Mouse (Mus musculus) skeletal muscle tissue, adult 2 months (tissue): ENCODE measurements around the gene Zfp426.

Source experiments
- DNase-seq: peaks from one replicate; pipeline ENCODE4 v3.0.0-alpha.2; 2012; ENCODE audit warnings: low read depth, low spot score

Zfp426 gene

DNA sequence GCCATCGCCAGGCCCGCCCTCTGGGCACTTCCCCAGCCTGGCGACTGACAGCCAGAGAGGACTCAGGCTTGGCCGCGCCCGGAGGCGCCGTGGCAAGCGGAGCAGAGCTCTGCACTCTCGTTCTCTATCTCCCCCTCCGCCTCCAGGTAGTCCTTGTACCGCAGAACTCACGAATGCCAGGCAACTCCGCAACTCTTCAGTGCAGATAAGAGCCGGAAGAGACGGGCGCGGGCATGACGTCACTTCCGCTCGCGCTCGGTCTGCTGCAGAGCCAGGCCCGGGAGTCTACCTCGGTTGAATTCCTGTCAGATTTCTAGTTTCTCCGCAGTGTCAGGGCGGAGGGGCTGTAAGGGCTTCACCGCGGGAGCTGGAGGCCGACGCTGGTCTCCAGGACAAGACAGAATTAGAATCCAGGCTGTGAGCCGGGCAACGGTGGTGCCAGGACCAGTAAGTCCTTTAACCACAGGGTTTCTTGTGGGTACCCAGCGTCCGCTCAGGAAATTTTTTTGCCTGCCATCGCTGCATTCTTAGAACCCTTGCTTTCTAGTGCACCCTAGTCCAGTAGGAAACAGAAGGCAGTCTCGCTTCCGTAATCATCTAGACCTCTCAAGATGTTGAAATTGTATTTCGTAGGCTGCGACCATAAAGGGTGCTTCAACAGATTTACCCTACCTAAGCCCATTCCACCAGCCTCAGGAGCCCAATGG is at the start of gene Zfp426:
Gene Zfp426 (minus strand): TSS at position 220 of the 707 bp plus-strand sequence.
- peak; percentile 75 for DNase-seq

DNA sequence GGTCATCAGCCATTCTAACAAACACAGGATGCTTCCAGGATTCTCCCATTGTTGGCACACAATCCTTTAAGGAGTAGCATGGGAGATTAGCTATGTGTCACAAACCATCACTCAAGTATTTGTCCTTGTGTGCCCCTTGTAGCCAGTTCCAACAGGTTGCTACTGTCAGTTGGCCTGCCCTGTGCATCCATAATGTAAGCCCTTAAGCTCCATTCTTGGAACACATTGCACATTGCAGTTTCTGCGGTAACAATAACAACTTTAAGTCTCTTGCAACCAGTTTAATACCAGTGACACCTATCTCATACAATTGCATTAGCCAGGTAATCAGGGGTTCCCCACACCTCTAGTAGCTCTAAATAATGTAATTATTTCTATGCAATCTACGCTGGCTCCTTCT is 44.1 kb upstream of the Zfp426 start:
- DNase-seq, result no peak

DNA sequence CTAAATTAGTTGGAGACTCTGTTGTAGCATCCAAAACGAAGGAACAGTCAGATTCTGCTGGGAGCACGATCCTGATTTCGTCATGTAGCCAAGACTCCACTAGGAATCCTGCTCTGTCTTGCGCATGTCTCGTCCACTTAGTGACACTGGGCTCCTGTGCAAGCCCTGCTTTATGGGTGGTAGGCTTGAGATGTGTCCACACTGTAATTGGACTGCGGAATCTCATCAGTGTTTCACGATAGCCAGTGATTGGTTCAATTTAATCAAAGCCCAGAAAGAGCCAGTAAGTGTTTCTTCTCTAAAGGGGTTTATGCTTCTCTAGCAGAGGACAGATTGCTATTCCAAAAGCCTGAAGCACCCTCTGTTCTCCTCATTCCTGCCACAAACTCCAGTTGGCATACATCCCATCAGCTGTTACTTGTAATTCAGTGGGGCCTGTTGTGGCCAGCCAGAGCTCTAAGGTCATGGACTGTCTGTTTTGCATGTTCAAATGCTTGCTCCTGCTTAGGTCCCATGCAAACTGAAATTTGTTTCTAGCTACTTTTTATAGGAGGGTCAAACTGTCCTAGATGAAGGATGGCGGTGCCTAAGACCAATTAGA is 41.9 kb upstream of the Zfp426 start:
- DNase-seq, result peak; percentile 19

DNA sequence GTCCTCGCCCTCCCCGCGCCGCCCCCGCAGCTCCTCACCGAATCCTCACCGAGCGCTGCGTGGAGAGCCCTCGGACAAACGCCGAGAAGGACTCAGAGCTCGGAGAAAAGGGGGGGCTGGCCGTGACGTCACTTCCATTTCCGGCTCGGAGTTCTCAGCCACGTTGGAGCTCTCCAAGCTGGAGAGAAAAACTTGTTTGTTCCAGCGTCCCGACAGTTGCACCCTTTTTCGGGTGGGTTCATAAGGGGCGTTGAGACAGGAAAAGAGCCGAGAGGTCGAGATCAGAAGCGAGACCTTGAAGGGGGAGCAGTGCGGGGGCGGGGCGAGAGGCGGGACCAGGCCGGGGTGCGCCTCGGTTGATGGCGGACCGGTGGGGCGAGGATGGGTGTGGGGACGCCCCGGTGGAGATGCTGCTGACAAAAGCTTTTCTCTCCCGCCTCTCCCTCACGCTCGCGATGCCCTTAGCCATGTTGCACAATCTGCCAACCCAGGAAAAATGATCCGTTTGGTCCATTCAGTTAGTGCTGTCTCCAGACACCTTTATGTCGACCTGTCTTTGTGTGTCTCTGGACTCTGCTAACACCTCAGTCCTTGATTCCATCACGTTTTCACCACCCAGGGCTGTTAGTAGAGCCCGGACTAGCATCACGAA is 28.9 kb upstream of the Zfp426 start, which contains the start of gene Zfp266:
Gene Zfp266 (minus strand): TSS at position 112 of the 652 bp plus-strand sequence.
- DNase-seq, result peak; percentile 66

DNA sequence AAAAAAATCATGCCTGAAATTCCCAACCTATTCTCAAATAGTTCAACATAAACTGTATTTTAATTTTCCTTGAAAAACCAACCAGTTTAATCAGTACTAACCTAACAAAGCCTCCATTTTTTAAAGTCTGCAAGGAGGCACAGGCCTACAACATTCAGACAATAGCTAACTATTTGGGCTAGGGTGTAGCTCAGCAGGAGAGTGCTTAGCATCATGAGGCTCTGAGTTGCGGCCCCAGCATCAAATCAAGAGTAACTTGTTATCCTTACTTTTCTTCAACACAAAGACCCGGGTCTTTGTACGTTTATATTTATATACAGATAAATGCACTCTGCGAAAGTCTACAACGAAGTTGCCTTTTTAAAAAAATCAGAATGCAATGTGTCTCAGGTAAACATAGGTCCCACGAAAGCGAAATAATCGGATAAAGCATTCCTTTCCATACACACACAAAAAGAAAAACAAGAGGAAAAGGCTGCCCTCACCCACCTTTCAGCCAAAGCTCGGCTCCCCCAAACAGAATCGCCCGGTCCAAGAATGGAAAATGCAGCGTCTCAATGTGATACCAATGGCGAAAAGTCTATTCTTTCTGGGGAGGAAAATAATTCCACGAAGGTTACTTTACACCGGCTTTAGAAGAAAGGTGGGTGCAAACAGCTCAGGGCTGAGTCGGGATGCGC is 28.1 kb upstream of the Zfp426 start:
- DNase-seq, result no peak

DNA sequence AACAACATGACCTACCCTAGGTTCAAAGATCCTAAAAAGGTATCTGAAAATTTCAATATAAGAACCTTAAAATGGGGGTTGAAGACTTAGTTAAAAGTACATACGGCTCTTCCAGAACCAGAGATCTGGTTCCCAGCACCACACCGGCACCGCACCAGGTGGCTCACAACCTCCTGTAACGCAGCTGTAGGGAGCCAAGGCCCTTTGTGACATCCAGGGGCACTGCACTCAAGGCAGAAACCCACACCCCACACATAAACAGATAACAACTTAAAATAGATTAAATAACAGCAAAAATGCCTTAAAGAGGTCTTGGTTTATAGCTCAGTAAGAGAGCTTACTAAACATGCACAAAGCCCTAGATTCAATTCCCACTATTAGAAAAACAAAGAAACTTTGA is 27.4 kb upstream of the Zfp426 start:
- DNase-seq, result no peak

DNA sequence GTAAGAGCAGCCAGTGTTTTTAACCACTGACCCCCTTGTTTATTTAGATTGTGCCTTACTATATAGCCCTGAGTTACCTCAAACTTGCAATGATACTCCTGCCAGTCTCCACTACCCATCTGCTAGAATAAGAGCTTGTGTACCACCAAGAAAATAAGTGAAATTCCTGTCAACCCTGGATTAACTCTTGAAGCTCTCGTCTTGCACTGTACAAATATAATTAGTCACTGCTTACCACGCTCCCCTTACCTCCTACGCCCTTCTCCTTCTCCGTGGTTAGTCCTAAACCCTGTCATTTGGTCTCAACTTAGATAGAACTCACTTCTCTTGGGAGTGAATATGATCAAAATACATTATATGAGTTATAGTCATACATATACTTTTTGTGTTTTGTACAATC is 26.2 kb upstream of the Zfp426 start:
- no peak for DNase-seq

DNA sequence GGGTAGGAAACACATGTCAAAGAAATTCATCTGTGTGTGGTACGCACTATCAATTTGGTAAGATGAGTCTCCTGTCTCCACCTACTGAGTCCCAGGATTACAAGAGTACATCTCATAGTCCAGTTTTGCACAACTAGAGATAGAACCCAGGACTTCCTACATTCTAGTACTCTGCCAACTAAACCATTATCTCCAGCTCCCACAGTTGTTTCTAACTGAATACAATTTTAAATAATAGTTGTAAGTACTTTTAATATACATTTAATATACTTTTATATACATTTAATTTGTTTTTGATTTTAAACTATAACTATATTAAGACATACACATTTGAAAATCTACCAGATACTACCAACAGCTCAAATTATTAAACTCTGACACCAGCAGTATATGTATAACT is 25.2 kb upstream of the Zfp426 start:
- no peak for DNase-seq

DNA sequence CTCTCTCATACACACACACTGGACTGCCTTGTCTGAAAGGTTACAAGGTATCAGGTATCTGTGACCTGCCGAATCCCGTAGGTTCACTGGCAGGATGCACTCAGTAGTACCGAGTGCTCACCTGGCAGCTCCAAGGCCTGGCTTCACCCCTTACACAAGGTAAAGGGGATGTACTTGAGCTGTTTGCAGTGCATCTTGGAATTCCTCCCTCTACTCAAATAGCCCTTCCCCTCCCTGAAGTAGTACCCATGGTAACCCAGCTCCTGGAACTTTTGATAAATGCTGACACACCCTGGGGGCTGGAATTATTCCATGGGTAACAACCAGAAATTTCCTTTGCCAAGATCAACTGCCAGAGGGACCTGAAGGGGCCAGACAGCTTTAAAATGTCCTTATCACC is 21.5 kb upstream of the Zfp426 start:
- DNase-seq, result no peak

DNA sequence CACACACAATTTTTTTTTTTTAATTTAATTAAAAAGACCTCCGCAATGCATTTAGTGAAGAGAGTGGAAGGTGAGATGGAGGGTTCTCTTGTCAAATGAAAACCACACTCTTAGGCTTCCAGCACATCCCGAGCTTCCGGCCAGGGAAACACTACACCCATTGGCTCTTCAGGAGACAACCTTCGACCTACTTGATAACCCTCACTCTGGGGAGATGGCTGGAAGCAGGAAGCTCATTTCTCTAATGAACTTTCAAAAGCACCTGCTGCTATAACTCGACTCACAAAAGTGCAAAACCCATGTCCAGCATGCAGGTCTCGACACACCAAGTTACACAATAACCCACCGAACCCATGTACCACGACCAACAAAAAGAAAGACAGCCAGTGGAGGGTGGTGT is 20.2 kb upstream of the Zfp426 start:
- no peak for DNase-seq

DNA sequence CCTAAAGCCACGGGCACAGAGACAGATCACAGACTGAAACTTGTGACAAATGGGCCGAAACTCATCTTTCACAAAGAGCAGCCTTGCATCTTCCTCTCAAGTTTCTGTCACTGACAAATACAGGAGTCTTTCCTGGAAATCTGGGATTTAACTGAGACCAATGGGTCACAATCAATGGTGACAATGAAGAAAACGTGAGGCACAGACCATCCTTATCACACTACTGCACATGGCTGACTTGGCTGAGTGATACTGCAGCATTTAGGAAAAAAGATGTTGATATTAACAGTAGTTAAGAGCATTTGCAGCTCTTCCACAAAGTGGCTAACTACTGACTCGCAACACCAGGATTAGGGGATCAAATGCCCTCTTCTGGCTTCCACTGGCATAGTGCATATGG is 19.1 kb upstream of the Zfp426 start:
- DNase-seq, result no peak

DNA sequence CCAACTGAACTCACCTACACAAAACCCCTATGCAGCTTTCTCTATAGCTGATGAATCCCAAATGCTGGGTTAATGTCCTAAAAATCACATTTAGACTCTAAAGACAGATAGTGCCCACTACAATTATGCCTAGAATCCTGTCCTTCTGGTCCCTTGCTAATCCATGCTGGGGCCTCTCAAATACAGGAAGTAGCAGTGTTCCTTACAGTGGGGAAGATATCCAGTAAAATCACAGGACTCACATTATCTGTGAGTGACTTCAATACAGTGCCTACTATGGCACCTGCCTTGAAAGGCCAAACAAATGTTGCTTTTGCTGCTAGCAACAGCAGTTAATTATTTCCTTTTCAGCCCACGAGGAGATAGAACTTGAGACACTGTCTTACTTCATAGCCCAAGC is 17.8 kb upstream of the Zfp426 start:
- no peak for DNase-seq

DNA sequence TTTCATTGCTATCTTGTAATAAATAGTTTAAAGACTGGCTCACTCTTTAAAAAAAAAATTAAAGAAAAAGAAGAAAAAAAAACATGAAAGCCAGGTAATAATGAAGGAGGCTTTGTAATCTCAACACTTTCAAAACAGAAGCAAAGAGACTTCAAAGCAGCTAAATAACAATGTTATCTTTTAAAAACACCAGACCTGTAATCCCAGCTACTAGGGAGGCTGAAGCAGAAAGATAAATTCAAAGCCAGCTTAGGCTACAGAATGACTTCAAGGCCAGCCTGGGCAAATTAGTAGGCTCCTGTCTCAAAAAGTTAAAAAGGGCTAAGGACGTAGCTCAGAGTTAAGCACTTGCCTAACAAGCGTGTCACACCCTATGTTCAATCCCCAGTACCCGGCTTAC is 17.1 kb upstream of the Zfp426 start:
- no peak for DNase-seq

DNA sequence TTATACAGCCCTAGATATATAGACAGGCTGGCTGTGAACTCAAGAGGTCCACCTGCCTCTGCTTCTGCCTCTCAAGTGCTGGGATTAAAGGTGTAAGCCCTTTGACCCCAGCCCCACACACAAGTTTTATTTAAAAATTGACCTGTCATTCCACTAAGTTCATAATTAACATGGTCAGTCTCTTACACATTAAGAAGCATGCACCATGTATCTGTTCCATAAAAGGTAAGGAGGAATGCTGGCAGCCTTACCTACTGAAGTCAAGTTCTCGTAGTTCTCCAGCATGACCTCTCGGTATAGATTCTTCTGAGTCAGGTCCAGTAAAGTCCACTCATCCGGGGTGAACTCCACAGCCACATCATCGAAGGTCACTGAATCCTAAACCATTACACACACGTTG is 12.3 kb upstream of the Zfp426 start:
- no peak for DNase-seq

DNA sequence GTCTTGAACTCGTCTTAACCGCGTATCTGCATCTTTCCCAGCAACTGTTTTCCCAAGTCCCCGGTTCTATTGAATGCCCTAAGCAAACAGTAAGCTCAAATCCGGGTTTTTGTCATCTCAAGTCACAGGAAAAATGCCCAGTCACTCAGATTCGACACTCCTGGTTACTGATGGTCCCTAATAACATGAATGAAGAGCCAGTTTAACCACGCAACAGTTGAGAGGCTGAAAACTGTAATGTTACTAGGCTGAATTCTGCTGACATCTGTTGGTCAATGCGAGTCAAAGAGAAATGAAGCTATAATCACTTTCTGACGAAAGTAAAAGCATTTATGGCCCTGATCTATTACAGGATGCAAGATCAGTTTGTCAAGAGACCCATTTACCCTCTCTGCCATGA is 735 bp upstream of the Zfp426 start:
- DNase-seq, result no peak

DNA sequence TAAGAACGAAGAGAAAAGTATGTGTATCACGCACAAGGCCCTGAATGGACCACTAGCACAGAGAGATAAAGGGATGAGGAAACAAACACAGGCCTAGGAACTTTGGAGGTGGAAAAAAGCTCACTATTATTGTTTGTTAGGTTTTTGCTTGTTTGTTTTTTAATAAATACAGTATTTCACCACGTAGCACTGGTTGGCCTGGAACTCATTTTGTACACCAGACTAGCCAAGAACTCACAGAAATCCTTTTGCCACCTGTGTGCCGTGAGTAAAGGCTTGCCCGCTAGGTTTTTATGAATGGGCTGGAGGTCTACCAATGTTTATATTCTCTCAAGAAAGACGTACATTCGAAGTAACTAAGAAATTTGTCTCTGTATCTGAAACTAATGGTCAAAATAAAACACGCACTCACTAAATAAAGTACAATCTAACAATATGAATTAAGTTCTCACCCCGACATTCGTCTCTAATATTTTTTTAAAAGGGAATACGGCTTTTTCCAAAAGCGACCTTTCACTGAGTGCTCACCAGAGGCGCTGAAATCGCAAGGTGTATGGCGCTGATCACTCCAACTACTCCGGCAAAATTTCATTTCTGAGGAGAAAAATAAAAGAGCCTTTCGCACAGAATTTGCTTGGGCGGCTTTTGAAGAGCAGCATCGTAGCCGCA is 554 bp downstream of the Zfp426 start:
- DNase-seq, result no peak

DNA sequence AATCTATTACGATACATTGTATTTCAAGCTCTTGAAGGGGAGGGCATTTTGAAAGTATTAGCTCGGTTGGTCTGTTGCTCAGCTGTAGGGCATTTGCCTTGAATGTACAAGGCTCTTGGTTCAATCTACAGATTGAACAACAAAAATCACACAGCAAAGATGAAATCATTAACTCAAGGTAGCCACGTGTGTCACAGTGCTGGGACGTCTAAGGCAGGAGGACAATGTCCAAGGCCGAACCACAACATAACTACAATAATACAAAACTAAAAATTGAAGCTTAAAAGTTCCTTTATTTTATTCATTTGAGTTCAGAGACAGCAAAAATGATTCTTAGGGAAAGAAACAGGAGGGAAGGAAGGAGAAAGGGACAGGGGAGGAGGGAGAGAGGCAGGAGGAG is 3.0 kb downstream of the Zfp426 start:
- no peak for DNase-seq

DNA sequence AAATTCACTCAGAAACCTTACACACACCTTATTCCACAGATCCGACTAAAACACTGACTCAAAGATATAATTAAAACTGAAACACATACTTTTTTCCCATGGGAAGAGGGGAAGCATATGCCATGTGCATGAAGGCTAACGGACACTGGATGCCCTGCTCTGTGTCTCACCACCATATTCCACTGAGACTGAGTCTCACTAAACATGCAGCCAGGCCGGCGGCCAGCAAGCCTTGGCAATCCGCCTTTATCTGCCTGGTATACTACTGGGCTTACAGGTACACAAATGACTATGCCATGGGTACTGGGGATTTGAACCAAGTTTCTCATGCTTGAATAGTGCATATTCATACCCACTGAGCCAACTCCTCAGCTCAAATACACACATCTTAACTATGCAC is 13.2 kb downstream of the Zfp426 start:
- DNase-seq, result no peak

DNA sequence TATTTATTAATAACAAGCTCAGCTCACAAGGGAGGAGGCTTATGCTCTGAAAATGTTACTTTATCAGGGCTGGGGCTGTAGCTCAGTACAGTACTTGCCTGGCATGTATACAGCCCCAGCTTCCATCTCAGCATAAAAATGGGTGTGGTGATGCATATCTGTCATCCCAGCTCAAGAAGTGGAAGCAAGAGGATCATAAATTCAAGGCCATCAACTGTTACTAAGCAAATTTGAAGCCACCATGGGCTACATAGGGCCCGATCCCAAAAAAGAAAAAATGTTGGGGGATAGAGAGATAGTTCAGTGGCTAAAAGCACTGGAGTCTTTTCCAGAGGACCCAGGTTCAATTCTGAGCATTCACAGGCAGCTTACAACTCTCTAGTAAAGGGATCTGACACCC is 15.9 kb downstream of the Zfp426 start:
- no peak for DNase-seq

DNA sequence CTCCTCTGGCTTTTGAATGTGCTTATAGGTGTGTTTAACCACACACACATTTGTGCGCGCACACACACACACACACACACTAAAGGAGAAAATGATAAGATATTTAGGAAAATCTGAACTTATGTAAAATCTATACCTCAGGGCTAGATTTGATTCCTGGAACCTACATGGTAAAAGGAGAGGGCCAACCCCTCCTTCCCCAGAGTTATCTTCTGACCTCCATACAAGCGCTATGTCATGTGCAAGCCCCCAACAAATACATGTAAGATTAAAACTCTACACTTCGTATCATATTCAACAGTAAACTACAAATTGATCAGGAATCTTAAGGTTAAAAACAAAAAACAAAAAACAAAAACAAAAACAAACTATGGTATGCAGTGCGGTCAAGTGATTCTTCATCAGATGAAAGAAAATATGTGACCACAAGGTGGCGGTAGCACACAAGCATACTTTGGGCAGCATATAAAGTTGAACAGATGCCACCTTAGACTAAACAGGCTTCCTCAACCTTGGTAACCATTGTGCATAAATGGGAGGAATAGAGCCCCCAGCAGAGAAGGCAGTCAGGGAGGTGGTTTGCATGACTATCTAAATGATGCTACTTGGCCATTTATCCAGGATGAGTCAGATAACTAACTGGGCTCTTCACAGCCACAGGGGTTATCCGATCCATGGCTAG is 25.6 kb downstream of the Zfp426 start:
- DNase-seq, result peak; percentile 22
